Mouse (Mus musculus) embryonic fibroblast, embryonic 13.5 days (primary cell): Measurements from ENCODE around the gene Klhl26.

ENCODE experiments used
- CTCF ChIP-seq: IDR thresholded peaks from 2 replicates; pipeline ENCODE4 v1.5.1; 2011; ENCODE audit warnings: mild to moderate bottlenecking, control low read depth, low read length, moderate library complexity, borderline replicate concordance; ENCODE audit not compliant: insufficient read depth
- POLR2A ChIP-seq: IDR thresholded peaks from 2 replicates; pipeline ENCODE4 v1.6.1; 2011; ENCODE audit warnings: low read depth, mild to moderate bottlenecking, control low read depth, low read length, moderate library complexity

DNA sequence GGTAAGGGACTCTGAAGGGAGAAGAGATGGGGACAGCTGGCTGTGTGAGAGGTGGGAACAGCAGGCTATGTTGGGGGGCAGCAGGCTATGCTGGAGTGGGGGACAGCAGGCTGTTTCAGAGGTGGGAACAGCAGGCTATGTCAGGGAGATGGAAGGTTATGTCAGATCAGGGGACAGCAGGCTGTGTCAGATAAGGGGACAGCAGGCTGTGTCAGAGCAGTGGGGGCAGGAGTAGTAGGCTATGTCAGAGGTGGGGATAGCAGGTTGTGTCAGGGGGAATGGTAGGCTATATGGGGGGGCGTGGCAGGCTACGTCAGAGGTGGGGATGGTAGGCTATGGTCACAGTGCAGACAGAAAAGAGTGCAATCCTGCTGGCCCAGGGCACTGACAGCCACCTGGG, 54.0 kb downstream of the Klhl26 start:
- TF ChIP-seq POLR2A (no peak), CTCF (no peak)
